Mouse (Mus musculus) adipocyte (in vitro differentiated cells): ENCODE results near the gene Cyb5r3.

Experiments used
- DNase-seq: peaks from one replicate; pipeline ENCODE4 v3.0.0-alpha.2; 2016; ENCODE audit warnings: low spot score

Cyb5r3 gene

GRCm38 (mm10) chr15:83106426-83106825 lies 66.0 kb downstream of the Cyb5r3 start:
- DNase-seq, result no peak
